Mouse (Mus musculus) kidney, adult 2 months (tissue): Measurements from ENCODE around the gene H2al1a. TPM values are rescaled to one million over a fixed set of nuclear protein-coding genes. Genes with fewer than 3 reads are reported as not detected.
"Not testable (repeated sequence)": the region's sequence is repeated elsewhere in the genome, so short reads cannot be mapped to it uniquely, and the experiment has no call there.

ENCODE experiments used
- DNase-seq: peaks from one replicate; pipeline ENCODE4 v3.0.0; 2021
- H3K27ac ChIP-seq: fragments of 200-500 bp; 2 replicates; pipeline ENCODE4 v1.5.1; 2012; ENCODE audit warnings: low read depth, low read length, control low read depth, inconsistent platforms; ENCODE audit not compliant: insufficient read depth
- H3K27me3 ChIP-seq: fragments of 200-500 bp; replicated peaks from 2 replicates; pipeline ENCODE4 v1.6.1; 2012; ENCODE audit warnings: mild to moderate bottlenecking, moderate library complexity, low read length, inconsistent platforms; ENCODE audit not compliant: control insufficient read depth, insufficient read depth
- H3K36me3 ChIP-seq: fragments of 200-500 bp; 2 replicates; pipeline ENCODE4 v1.6.1; 2012; ENCODE audit warnings: mild to moderate bottlenecking, moderate library complexity, low read length, inconsistent platforms; ENCODE audit not compliant: control insufficient read depth, insufficient read depth
- H3K4me1 ChIP-seq: fragments of 200-500 bp; 2 replicates; pipeline ENCODE4 v1.6.1; 2011; ENCODE audit warnings: low read length; ENCODE audit not compliant: control insufficient read depth, insufficient read depth
- H3K4me3 ChIP-seq: fragments of 200-500 bp; 2 replicates; pipeline ENCODE4 v1.5.1; 2011; ENCODE audit warnings: mild to moderate bottlenecking, low read depth, low read length, control low read depth; ENCODE audit not compliant: insufficient read depth
- CTCF ChIP-seq: fragments of 200-500 bp; conservative IDR thresholded peaks from 2 replicates; pipeline ENCODE4 v1.5.1; 2011; ENCODE audit warnings: low read depth, mild to moderate bottlenecking, control low read depth, low read length, moderate library complexity, mixed read lengths; ENCODE audit not compliant: insufficient read depth, insufficient read length
- POLR2A ChIP-seq: fragments of 200-500 bp; IDR thresholded peaks from one replicate; pipeline ENCODE4 v1.6.1; 2011; ENCODE audit warnings: low read depth, low read length, control low read depth
- WGBS: fragments of 180-500 bp; shearing (Covaris S2); methylation state at CpG from one replicate; pipeline ENCODE4 v1.1.7; 2018; 5-methylcytosine and 5-hydroxymethylcytosine counted together
- polyA plus RNA-seq: library from polyadenylated mRNA; depleted of rRNA; stranded (reverse); fragments of >200 nt; gene quantifications from 2 replicates; pipeline ENCODE4 v1.2.3, GENCODE M21; 2012

H2al1a gene
- polyA plus RNA-seq, 1 experiment: not detected

DNA sequence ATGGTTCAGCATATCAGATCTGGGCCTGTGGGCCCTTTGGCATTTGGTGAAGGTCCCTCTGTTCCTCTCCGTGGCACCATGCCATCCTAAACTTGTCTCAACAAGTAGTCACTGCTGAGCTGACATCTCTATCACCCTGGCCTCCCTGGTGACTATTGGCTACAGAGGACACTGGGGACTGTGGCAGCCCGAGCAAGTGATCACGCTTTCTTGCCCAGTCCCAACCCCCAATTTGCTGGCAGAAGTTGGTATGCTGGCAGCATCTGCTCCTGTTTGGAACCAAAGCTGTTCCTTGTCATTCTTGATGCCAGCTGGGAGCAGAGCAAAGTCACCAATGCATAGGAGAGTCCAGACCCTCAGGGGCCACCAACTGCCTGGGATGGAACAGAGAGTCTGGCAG, 30.0 kb upstream of the H2al1a start:
- Histone ChIP-seq H3K36me3 (no peaks in the 10 kb centered on the region), H3K27ac (no peak overlapping the region), H3K4me1 (no peaks in the 10 kb centered on the region), H3K27me3 (no peaks in the 10 kb centered on the region), H3K4me3 (no peak overlapping the region)
- no peak for DNase-seq
- no peak for TF ChIP-seq CTCF
- TF ChIP-seq POLR2A: no peak
- WGBS: 90% methylated on average over 3 of the region's 3 CpGs

DNA sequence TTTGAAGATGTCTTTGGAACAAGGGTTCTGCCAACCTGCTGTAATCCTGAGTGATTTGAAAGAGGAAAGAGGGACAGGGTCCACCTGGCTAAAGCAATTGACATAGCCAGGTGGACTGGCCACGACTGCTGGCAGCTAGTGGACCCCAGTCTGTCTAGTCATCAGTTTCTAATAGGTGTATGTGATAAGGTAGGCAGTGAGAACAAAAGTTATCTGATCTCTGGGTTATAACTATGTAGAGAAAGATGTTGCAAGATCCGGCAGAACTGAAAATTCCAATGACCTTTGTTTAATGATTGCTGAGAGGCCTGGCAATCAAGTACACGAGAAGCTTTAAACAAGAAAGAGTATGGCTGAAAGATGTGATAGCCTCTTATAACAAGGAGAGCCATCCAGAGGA, 25.9 kb upstream of the H2al1a start:
- Histone ChIP-seq H3K27ac (no peak overlapping the region), H3K4me3 (no peak overlapping the region)
- TF ChIP-seq POLR2A (no peak), CTCF (no peak)

DNA sequence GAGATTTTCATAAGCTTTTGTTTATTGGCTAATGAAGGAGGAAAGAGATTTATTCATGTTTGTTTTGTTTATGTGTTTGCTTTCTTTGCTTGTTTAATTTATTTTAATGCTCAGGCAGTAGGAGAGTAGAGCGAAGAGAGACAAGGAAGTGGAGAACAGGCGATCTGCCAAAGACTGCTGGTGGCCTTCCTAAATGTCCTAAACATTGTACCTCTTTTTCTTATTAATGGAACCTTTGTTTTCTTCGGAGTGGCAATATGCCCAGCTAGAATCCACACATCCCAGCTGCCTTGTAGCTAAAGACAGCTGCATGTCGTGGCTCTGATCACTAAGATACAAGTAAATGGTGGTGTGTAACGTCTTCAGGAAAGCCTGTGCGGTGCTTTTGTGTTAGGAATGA, 22.0 kb upstream of the H2al1a start:
- WGBS: 84% methylated on average over 6 of the region's 6 CpGs
- H3K27me3 ChIP-seq: no peaks in the 10 kb centered on the region
- H3K36me3 ChIP-seq: no peaks in the 10 kb centered on the region
- H3K27ac ChIP-seq: no peak overlapping the region
- TF ChIP-seq CTCF (no peak), POLR2A (no peak)
- no peak overlapping the region for H3K4me3 ChIP-seq
- no peak for DNase-seq
- H3K4me1 ChIP-seq: no peaks in the 10 kb centered on the region

More for the DNA sequence above, 25.9 kb upstream of the H2al1a start:
- no peak for DNase-seq
- H3K27me3 ChIP-seq: no peaks in the 10 kb centered on the region
- WGBS: 49% methylated on average over 3 of the region's 3 CpGs
- no peaks in the 10 kb centered on the region for H3K4me1 ChIP-seq
- H3K36me3 ChIP-seq: no peaks in the 10 kb centered on the region

DNA sequence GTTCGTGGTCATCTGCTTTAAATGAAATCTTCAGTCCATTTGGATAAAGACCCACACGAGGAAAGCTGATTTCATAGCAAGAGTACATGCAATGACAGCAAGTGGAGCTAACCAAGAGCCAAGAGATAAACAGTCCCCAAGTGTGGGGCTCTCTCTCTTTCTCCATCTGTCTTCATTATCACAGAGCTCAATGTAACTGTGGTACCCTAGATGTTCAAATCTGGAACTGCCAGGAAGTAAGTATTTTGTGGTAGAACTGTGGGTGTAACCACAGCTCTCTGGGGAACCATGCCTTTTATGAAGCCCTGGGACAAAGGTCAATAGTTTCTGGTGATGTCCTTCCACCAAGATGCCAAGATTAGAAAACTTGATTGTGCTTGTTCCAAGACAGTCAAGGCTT, 18.3 kb upstream of the H2al1a start:
- H3K36me3 ChIP-seq: no peaks in the 10 kb centered on the region
- 69% methylated on average over 2 of the region's 2 CpGs for WGBS
- H3K27me3 ChIP-seq: no peaks in the 10 kb centered on the region
- H3K4me3 ChIP-seq: no peak overlapping the region
- H3K27ac ChIP-seq: no peak overlapping the region
- DNase-seq: no peak
- TF ChIP-seq POLR2A (no peak), CTCF (no peak)
- no peaks in the 10 kb centered on the region for H3K4me1 ChIP-seq

DNA sequence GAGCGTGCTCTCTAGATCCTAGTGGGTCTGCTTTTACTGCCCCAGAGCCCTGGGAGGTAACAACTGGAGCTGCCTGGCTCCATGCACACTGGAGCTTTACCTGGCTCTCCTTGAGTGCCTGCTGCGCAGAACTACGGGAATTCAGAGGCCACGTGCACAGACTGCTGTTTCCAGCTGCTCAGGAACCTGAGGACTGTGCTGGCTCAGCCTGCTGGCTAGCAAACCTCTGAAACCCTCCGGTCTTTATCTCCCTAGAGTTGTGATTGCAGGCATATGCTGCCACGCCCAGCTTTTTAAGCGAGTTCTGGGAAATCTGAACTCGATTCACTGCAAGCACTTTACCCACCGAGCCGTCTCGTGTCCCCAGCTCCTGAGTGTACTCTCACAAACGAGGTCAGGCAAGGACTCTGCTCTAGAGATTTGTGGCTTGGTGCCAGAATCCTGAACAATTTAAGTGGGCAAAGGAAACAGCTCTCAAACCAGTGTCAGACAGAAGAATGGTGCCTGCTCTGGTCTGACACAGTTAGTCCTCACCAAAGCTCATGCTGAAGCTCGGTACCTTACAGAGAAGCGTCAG, 10.7 kb upstream of the H2al1a start:
- H3K27ac ChIP-seq: no peak overlapping the region
- no peaks in the 10 kb centered on the region; the same call in 1 of the 2 replicates for H3K27me3 ChIP-seq
- peak; percentile 3 for DNase-seq
- no peak overlapping the region for H3K4me3 ChIP-seq
- TF ChIP-seq POLR2A: no peak
- TF ChIP-seq CTCF: no peak
- H3K4me1 ChIP-seq: no peaks in the 10 kb centered on the region
- H3K36me3 ChIP-seq: no peaks in the 10 kb centered on the region
- 37% methylated on average over 14 of the region's 14 CpGs for WGBS

DNA sequence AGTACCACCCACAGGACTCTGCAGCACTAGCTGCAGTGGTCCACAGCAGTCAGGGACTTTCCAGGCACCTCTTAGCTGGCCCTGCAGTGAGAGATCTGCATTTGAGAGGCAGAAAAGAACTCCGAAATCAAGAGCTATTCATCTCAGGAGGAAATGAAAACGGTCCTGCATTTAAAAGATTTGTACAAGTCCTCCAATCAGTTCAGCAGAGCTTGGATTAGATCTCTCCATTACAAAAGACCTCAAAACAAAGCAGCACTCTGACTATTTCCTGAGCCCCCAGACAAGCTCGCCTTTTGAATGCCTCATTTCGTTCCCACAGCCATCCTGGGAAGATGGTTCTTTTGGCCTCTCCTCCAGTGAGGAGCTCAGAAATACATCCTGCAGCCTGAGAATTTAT, 9.8 kb upstream of the H2al1a start:
- no peak for DNase-seq
- Histone ChIP-seq H3K36me3 (no peaks in the 10 kb centered on the region), H3K4me3 (no peak overlapping the region), H3K27me3 (no peaks in the 10 kb centered on the region; the same call in 1 of the 2 replicates), H3K4me1 (no peaks in the 10 kb centered on the region), H3K27ac (no peak overlapping the region)
- TF ChIP-seq POLR2A: no peak
- TF ChIP-seq CTCF: no peak
- WGBS: 78% methylated on average over 4 of the region's 4 CpGs

DNA sequence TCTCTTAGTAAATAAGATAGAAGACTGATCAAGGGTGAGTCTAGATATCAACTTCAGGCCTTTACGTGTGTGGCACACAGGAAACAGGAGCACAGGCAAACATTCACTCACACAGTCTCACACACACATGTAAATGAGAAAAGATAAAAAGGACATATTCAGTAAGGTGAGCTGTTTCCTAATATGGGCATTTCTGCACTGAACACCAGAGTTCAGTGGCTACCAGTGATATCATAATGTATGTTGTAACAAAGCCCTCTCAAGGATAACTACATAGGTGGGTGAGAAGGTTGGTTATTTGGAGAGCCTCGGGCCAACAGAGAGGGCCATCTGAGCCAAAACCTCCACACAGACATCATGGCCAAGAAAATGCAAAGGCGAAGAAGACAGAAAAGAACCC, 3.1 kb downstream of the H2al1a start, which contains the start of gene H2al1b:
H2al1b (plus strand) TSS at position 301 of the 400 bp plus-strand sequence.
- not testable (repeated sequence) for H3K27ac ChIP-seq, H3K4me3 ChIP-seq, H3K36me3 ChIP-seq, DNase-seq, H3K27me3 ChIP-seq, H3K4me1 ChIP-seq
- WGBS: 100% methylated on average over 1 of the region's 3 CpGs

DNA sequence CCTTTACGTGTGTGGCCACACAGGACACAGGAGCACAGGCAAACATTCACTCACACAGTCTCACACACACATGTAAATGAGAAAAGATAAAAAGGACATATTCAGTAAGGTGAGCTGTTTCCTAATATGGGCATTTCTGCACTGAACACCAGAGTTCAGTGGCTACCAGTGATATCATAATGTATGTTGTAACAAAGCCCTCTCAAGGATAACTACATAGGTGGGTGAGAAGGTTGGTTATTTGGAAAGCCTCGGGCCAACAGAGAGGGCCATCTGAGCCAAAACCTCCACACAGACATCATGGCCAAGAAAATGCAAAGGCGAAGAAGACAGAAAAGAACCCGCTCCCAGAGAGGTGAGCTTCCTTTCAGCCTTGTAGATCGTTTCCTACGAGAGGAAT, 6.3 kb downstream of the H2al1a start, which contains the start of gene H2al1c:
H2al1c (plus strand) TSS at position 301 of the 400 bp plus-strand sequence.
- not testable (repeated sequence) for H3K4me3 ChIP-seq, H3K27me3 ChIP-seq, DNase-seq, H3K36me3 ChIP-seq, H3K27ac ChIP-seq, H3K4me1 ChIP-seq
- 94% methylated on average over 2 of the region's 6 CpGs for WGBS

DNA sequence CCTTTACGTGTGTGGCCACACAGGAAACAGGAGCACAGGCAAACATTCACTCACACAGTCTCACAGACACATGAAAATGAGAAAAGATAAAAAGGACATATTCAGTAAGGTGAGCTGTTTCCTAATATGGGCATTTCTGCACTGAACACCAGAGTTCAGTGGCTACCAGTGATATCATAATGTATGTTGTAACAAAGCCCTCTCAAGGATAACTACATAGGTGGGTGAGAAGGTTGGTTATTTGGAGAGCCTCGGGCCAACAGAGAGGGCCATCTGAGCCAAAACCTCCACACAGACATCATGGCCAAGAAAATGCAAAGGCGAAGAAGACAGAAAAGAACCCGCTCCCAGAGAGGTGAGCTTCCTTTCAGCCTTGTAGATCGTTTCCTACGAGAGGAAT, 9.5 kb downstream of the H2al1a start, which contains the start of gene H2al1d:
H2al1d (plus strand) TSS at position 301 of the 400 bp plus-strand sequence.
- WGBS: no CpG with 5 or more reads among the region's 6 CpGs
- not testable (repeated sequence) for DNase-seq

DNA sequence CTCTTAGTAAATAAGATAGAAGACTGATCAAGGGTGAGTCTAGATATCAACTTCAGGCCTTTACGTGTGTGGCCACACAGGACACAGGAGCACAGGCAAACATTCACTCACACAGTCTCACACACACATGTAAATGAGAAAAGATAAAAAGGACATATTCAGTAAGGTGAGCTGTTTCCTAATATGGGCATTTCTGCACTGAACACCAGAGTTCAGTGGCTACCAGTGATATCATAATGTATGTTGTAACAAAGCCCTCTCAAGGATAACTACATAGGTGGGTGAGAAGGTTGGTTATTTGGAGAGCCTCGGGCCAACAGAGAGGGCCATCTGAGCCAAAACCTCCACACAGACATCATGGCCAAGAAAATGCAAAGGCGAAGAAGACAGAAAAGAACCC, 12.6 kb downstream of the H2al1a start, which contains the start of gene H2al1e:
H2al1e (plus strand) TSS at position 301 of the 400 bp plus-strand sequence.
- H3K27me3 ChIP-seq, H3K27ac ChIP-seq, H3K36me3 ChIP-seq, H3K4me3 ChIP-seq, H3K4me1 ChIP-seq, DNase-seq: not testable (repeated sequence)
- no CpG with 5 or more reads among the region's 3 CpGs for WGBS

More for the DNA sequence above, 9.5 kb downstream of the H2al1a start, which contains the start of gene H2al1d:
- not testable (repeated sequence) for H3K4me3 ChIP-seq, H3K27ac ChIP-seq, H3K36me3 ChIP-seq, H3K27me3 ChIP-seq, H3K4me1 ChIP-seq

DNA sequence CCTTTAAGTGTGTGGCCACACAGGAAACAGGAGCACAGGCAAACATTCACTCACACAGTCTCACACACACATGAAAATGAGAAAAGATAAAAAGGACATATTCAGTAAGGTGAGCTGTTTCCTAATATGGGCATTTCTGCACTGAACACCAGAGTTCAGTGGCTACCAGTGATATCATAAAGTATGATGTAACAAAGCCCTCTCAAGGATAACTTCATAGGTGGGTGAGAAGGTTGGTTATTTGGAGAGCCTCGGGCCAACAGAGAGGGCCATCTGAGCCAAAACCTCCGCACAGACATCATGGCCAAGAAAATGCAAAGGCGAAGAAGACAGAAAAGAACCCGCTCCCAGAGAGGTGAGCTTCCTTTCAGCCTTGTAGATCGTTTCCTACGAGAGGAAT, 15.8 kb downstream of the H2al1a start, which contains the start of gene H2al1f:
H2al1f (plus strand) TSS at position 301 of the 400 bp plus-strand sequence.
- H3K4me1 ChIP-seq, H3K27me3 ChIP-seq, H3K27ac ChIP-seq, H3K4me3 ChIP-seq, DNase-seq, H3K36me3 ChIP-seq: not testable (repeated sequence)
- WGBS: no CpG with 5 or more reads among the region's 6 CpGs
